Mouse (Mus musculus) kidney, postnatal 0 days (tissue): Measurements from ENCODE around the gene 2810004N23Rik. TPM values are rescaled to one million over a fixed set of nuclear protein-coding genes. Genes with fewer than 3 reads are reported as not detected.

ENCODE experiments used
- ATAC-seq: fragments of 200-750 bp; cut with Nextera tagmentation; replicated peaks from 2 replicates; pipeline ENCODE4 v1.8.0; 2017; ENCODE audit warnings: low read depth, moderate number of reproducible peaks, moderate TSS enrichment, moderate library complexity; ENCODE audit not compliant: low FRiP score
- DNase-seq: peaks from one replicate; pipeline ENCODE4 v3.0.0-alpha.2; 2016; ENCODE audit warnings: low spot score
- H3K27ac ChIP-seq: fragments of 300-500 bp; sonication (generic); 2 replicates; pipeline ENCODE4 v1.5.1; 2014; ENCODE audit warnings: mild to moderate bottlenecking
- H3K27me3 ChIP-seq: fragments of 300-500 bp; sonication (generic); 2 replicates; pipeline ENCODE4 v1.6.1; 2014; ENCODE audit warnings: low read length, mixed read lengths; ENCODE audit not compliant: insufficient read depth
- H3K36me3 ChIP-seq: fragments of 300-500 bp; sonication (generic); 2 replicates; pipeline ENCODE4 v1.6.1; 2014; ENCODE audit warnings: low read length, mixed read lengths; ENCODE audit not compliant: insufficient read depth
- H3K4me1 ChIP-seq: fragments of 300-500 bp; sonication (generic); replicated peaks from 2 replicates; pipeline ENCODE4 v1.6.1; 2014; ENCODE audit warnings: antibody characterized with exemption, low read length, mixed read lengths; ENCODE audit not compliant: insufficient read depth
- H3K4me2 ChIP-seq: fragments of 300-500 bp; sonication (generic); 2 replicates; pipeline ENCODE4 v1.6.1; 2014; ENCODE audit warnings: mild to moderate bottlenecking, low read length, moderate library complexity, mixed read lengths
- H3K4me3 ChIP-seq: fragments of 300-500 bp; sonication (generic); replicated peaks from 2 replicates; pipeline ENCODE4 v1.5.1; 2014; ENCODE audit warnings: low read depth, low read length
- H3K9ac ChIP-seq: fragments of 300-500 bp; sonication (generic); 2 replicates; pipeline ENCODE4 v1.6.1; 2014; ENCODE audit warnings: low read depth, low read length
- H3K9me3 ChIP-seq: fragments of 300-500 bp; sonication (generic); replicated peaks from 2 replicates; pipeline ENCODE4 v1.6.1; 2016; ENCODE audit warnings: low read length, inconsistent platforms, mixed read lengths
- CTCF ChIP-seq: IDR thresholded peaks from 2 replicates; pipeline ENCODE4 v1.5.1; 2016; ENCODE audit warnings: antibody characterized with exemption, low read depth, mild to moderate bottlenecking, moderate library complexity
- whole genome bisulfite sequencing: fragments of 180-500 bp; shearing (Covaris S2); extraction: QIAGEN DNeasy Blood & Tissue Kit; methylation state at CpG from one replicate; pipeline ENCODE4 v1.1.7; 2014; 5-methylcytosine and 5-hydroxymethylcytosine counted together
- polyA plus RNA-seq: library from polyadenylated mRNA; unstranded; fragments of >200 nt; fragmentation: Nextera tagmentation; extraction: Ambion mirVana; gene quantifications from 2 replicates; pipeline ENCODE4 v1.2.1, GENCODE M21; 2015

Gene 2810004N23Rik
- polyA plus RNA-seq, 1 experiment from 2014 or later: 33.3 TPM

- 46% methylated on average over 4 of the region's 4 CpGs for WGBS
- H3K4me1 ChIP-seq: peaks cover 17% of the 10 kb centered on the region
- H3K9me3 ChIP-seq: no peaks in the 10 kb centered on the region
- H3K36me3 ChIP-seq: no peaks in the 10 kb centered on the region
- no peak for TF ChIP-seq CTCF
- DNase-seq (no peak), ATAC-seq (no peak)
- H3K27ac ChIP-seq: no peak overlapping the region
- no peak overlapping the region for H3K9ac ChIP-seq
- peak overlapping the region; percentile 80; the same call in 1 of the 2 replicates for H3K4me2 ChIP-seq
- peak overlapping the region; percentile 50; the same call in 1 of the 2 replicates for H3K4me3 ChIP-seq
- H3K27me3 ChIP-seq: peaks cover 31% of the 10 kb centered on the region
Observed at GRCm38 (mm10) chr8:124791751-124792150, 71.2 kb downstream of the 2810004N23Rik start.

GRCm38 (mm10) chr8:124790676-124791075 is 72.2 kb downstream of the 2810004N23Rik start:
- Histone ChIP-seq H3K4me2 (no peak overlapping the region), H3K27me3 (peaks cover 28% of the 10 kb centered on the region), H3K4me1 (peaks cover 17% of the 10 kb centered on the region), H3K27ac (no peak overlapping the region), H3K9ac (no peak overlapping the region), H3K9me3 (no peaks in the 10 kb centered on the region), H3K4me3 (no peak overlapping the region), H3K36me3 (no peaks in the 10 kb centered on the region)
- DNase-seq (no peak), ATAC-seq (no peak)
- TF ChIP-seq CTCF: no peak
- 60% methylated on average over 4 of the region's 4 CpGs for WGBS

Other genes with a start within 250 kb of the 2810004N23Rik start
- gene 2310022B05Rik, start 199.8 kb downstream of the 2810004N23Rik start, polyA plus RNA-seq: 30.2 and 32.0 TPM in 2 replicates
- gene Ttc13, start 141.1 kb downstream of the 2810004N23Rik start, polyA plus RNA-seq: 29.0 and 29.9 TPM in 2 replicates
- 18.5 and 19.9 TPM in 2 replicates for gene Arv1, start 141.0 kb downstream of the 2810004N23Rik start, polyA plus RNA-seq
- gene Fam89a, start 111.3 kb downstream of the 2810004N23Rik start, polyA plus RNA-seq: 4.8 and 5.2 TPM in 2 replicates
- gene Trim67, start 70.0 kb downstream of the 2810004N23Rik start, polyA plus RNA-seq: 0.04 TPM in 2 replicates
- gene Gnpat, start 87 bp downstream of the 2810004N23Rik start, polyA plus RNA-seq: 74.8 and 83.5 TPM in 2 replicates
- 5.6 and 6.1 TPM in 2 replicates for gene Exoc8, start 34.6 kb upstream of the 2810004N23Rik start, polyA plus RNA-seq
- 7.9 and 8.3 TPM in 2 replicates for gene Sprtn, start 34.8 kb upstream of the 2810004N23Rik start, polyA plus RNA-seq
- gene Egln1, start 86.2 kb upstream of the 2810004N23Rik start, polyA plus RNA-seq: 9.4 and 9.5 TPM in 2 replicates
- 91.9 and 97.4 TPM in 2 replicates for gene Tsnax, start 149.9 kb upstream of the 2810004N23Rik start, polyA plus RNA-seq
- gene Disc1, start 191.1 kb upstream of the 2810004N23Rik start, polyA plus RNA-seq: 0.83 and 0.88 TPM in 2 replicates